Mouse (Mus musculus): ENCODE measurements at regions not wholly inside any gene's neighbourhood (a gene's known extent, or its start where the extent isn't known, plus 50 kb on each side); places are given as distances from the start of the nearest gene placed in this dataset.

GRCm38 (mm10) chr3:109279086-109279485 is 61.4 kb upstream of the Vav3 start:
- TF ChIP-seq CTCF (IDR thresholded peaks at IDR 0.05; ENCODE audit: borderline replicate concordance, extremely low read depth, insufficient read depth, insufficient read length) (no peak), POLR2A (IDR thresholded peaks at IDR 0.05; ENCODE audit: borderline replicate concordance, extremely low read depth, insufficient read depth, insufficient read length, poor library complexity, severe bottlenecking) (no peak)
